Mouse (Mus musculus): ENCODE measurements around the gene Plpp7.

DNA sequence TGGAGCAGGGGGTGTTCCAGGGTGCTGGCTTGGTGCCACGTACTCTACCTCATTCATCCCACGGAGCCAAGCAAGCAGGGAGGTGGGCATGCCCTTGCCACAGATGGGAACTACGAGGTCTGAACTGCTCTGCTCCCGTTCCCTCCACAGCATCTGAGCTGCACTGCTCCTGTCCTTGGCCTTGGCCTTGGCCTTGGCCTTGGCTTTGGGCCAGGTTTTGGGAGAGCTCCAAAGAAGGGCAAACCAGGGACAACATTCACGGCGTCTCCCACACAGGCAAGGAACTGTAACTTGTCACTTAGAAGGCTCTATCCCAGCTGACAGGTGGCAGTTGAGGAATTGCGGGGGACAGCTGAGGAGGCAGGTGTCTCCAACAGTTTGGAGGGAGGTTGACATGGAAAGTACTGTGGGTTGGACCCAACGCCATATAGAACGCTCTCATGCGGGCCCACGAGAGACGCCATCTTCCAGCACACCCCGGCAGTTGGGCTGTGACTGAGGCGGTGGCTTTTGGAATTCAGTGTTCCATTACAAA is 16.1 kb upstream of the Plpp7 start:
- TF ChIP-seq EP300 (IDR thresholded peaks at IDR 0.05; ENCODE audit: low read length) (no peak), CTCF (conservative IDR thresholded peaks at IDR 0.05 in 1 of 2, IDR thresholded peaks at IDR 0.05 in 1 of 2; ENCODE audit: low read depth in 2 of 2, low read length in 2 of 2) (no peak), E2F4 (IDR thresholded peaks at IDR 0.05; ENCODE audit: insufficient replicate concordance, low read depth, low read length) (no peak), ZC3H11A (IDR thresholded peaks at IDR 0.05; ENCODE audit: low read depth, low read length) (no peak), USF1 (IDR thresholded peaks at IDR 0.05; ENCODE audit: low read depth, low read length) (no peak), RAD21 (IDR thresholded peaks at IDR 0.05; ENCODE audit: low read depth, low read length) (no peak)

Measured in CH12.LX (cell line).